In genomic region chr19:7160151-7160906, GRCm38 (mm10) we compare ENCODE assay signal across 8 mouse cellular contexts. TPM values are rescaled to one million over a fixed set of nuclear protein-coding genes. Genes with fewer than 3 reads are reported as not detected.
A peak's percentile ranks its signal among the peaks of the same experiment; 100 is the strongest.
DNase-seq lines count a peak whose midpoint lies in the region; ATAC-seq lines count a peak whose summit lies in the region.

No protein-coding gene starts in this region.

- H3K4me3 ChIP-seq in hindbrain, embryonic 14.5 days (replicated peaks; ENCODE audit: low read length), result no peak overlapping the region
- H3K4me3 ChIP-seq in liver, embryonic 13.5 days (replicated peaks), result no peak overlapping the region
- no peak overlapping the region for H3K4me3 ChIP-seq in neural tube, embryonic 15.5 days (replicated peaks)

- H3K36me3 ChIP-seq in hindbrain, embryonic 14.5 days (replicated peaks; ENCODE audit: control insufficient read depth, insufficient read depth), result no peaks in the 10 kb centered on the region
- H3K36me3 ChIP-seq in liver, embryonic 13.5 days, result no peaks in the 10 kb centered on the region
- no peaks in the 10 kb centered on the region for H3K36me3 ChIP-seq in neural tube, embryonic 15.5 days

- WGBS in hindbrain, embryonic 14.5 days, result 2% methylated on average over 14 of the region's 14 CpGs
- 10% methylated on average over 14 of the region's 14 CpGs for WGBS in liver, embryonic 13.5 days (ENCODE audit: insufficient replicate concordance)
- 10% methylated on average over 14 of the region's 14 CpGs for WGBS in neural tube, embryonic 15.5 days

- H3K9ac ChIP-seq in hindbrain, embryonic 14.5 days, result peak overlapping the region; percentile 55
- H3K9ac ChIP-seq in liver, embryonic 13.5 days, result 0 out of 2 replicates have a peak overlapping the region, but pooled peaks have one; percentile 33
- H3K9ac ChIP-seq in neural tube, embryonic 15.5 days (replicated peaks), result peak overlapping the region; percentile 38; the same call in 1 of the 2 replicates

- DNase-seq in adrenal gland, postnatal 10 days, result peak; percentile 42
- no peak for DNase-seq in adrenal gland, adult 8-10 months
- peak; percentile 72 to 76 for DNase-seq in right cerebral cortex, postnatal 10 days (ENCODE audit: low spot score in 2 of 2)
- no peak for DNase-seq in right cerebral cortex, postnatal 25 days
- DNase-seq in hindbrain, embryonic 14.5 days (ENCODE audit: low spot score), result no peak
- no peak for DNase-seq in liver, embryonic 13.5 days
- DNase-seq in natural killer cell, adult 2 months (ENCODE audit: low spot score in 2 of 2), result no peak

- peaks cover 23% of the 10 kb centered on the region for H3K27me3 ChIP-seq in hindbrain, embryonic 14.5 days (ENCODE audit: control insufficient read depth, insufficient read depth, low read length)
- H3K27me3 ChIP-seq in liver, embryonic 13.5 days, result peaks cover 89% of the 10 kb centered on the region
- peaks cover 27% of the 10 kb centered on the region; the same call in 1 of the 2 replicates for H3K27me3 ChIP-seq in neural tube, embryonic 15.5 days (replicated peaks)

- H3K27ac ChIP-seq in hindbrain, embryonic 14.5 days, result peak overlapping the region; percentile 45; the same call in 1 of the 2 replicates
- H3K27ac ChIP-seq in liver, embryonic 13.5 days, result no peak overlapping the region
- peak overlapping the region; percentile 58 for H3K27ac ChIP-seq in neural tube, embryonic 15.5 days (replicated peaks)

- H3K9me3 ChIP-seq in hindbrain, embryonic 14.5 days (ENCODE audit: control insufficient read depth, low read length), result no peaks in the 10 kb centered on the region
- H3K9me3 ChIP-seq in liver, embryonic 13.5 days (replicated peaks), result no peaks in the 10 kb centered on the region
- no peaks in the 10 kb centered on the region for H3K9me3 ChIP-seq in neural tube, embryonic 15.5 days (replicated peaks)

- H3K4me1 ChIP-seq in hindbrain, embryonic 14.5 days (replicated peaks; ENCODE audit: control insufficient read depth, insufficient read depth, low read length), result peaks cover 48% of the 10 kb centered on the region
- peaks cover 14% of the 10 kb centered on the region for H3K4me1 ChIP-seq in liver, embryonic 13.5 days (replicated peaks)
- peaks cover 74% of the 10 kb centered on the region for H3K4me1 ChIP-seq in neural tube, embryonic 15.5 days

- peak; percentile 65; the same call in 1 of the 2 replicates for ATAC-seq in hindbrain, embryonic 14.5 days (ENCODE audit: low FRiP score)
- ATAC-seq in liver, embryonic 13.5 days (ENCODE audit: low read depth), result no peak
- ATAC-seq in neural tube, embryonic 15.5 days (ENCODE audit: low FRiP score), result peak; percentile 58; the same call in 1 of the 2 replicates

- H3K4me2 ChIP-seq in hindbrain, embryonic 14.5 days (replicated peaks), result peak overlapping the region; percentile 37
- H3K4me2 ChIP-seq in liver, embryonic 13.5 days, result no peak overlapping the region
- peak overlapping the region; percentile 34 for H3K4me2 ChIP-seq in neural tube, embryonic 15.5 days

RNA-seq across cellular contexts. Expression of gene Otub1, which starts 45.8 kb away (rescaled TPM):
- total RNA-seq in adrenal gland, postnatal 10 days (2021), result 100 to 1,000 TPM; 104 to 105 TPM
- 100 to 1,000 TPM; 127 to 182 (median 149) TPM for total RNA-seq in adrenal gland, adult 8-10 months (2022)
- 231 and 234 TPM in 2 replicates for polyA plus RNA-seq in hindbrain, embryonic 14.5 days (2014; fragmentation: Nextera tagmentation; extraction: Ambion mirVana)
- 68.9 and 69.3 TPM in 2 replicates for polyA plus RNA-seq in liver, embryonic 13.5 days (2015; fragmentation: Nextera tagmentation; extraction: Ambion mirVana)
- 226 and 235 TPM in 2 replicates for polyA plus RNA-seq in neural tube, embryonic 15.5 days (2015; fragmentation: Nextera tagmentation; extraction: Ambion mirVana)

RNA-seq across cellular contexts. Expression of gene Flrt1, which starts 54.8 kb away (rescaled TPM):
- total RNA-seq in adrenal gland, postnatal 10 days (2021), result 1 to 10 TPM; 1.1 to 2.0 TPM
- total RNA-seq in adrenal gland, adult 8-10 months (2022), result 10 to 100 TPM in 2 of 4 experiments, 1 to 10 TPM in 2; 2.9 to 27.5 (median 14.8) TPM
- polyA plus RNA-seq in hindbrain, embryonic 14.5 days (2014; fragmentation: Nextera tagmentation; extraction: Ambion mirVana), result 8.7 and 9.5 TPM in 2 replicates
- 0.14 and 0.17 TPM in 2 replicates for polyA plus RNA-seq in liver, embryonic 13.5 days (2015; fragmentation: Nextera tagmentation; extraction: Ambion mirVana)
- 10.5 and 10.9 TPM in 2 replicates for polyA plus RNA-seq in neural tube, embryonic 15.5 days (2015; fragmentation: Nextera tagmentation; extraction: Ambion mirVana)

RNA-seq across cellular contexts. Expression of gene Cox8a, which starts 57.1 kb away (rescaled TPM):
- total RNA-seq in adrenal gland, postnatal 10 days (2021), result 1,000 to 10,000 TPM; 1,477 to 1,649 TPM
- 100 to 1,000 TPM; 725 to 927 (median 846) TPM for total RNA-seq in adrenal gland, adult 8-10 months (2022)
- 1,225 and 1,275 TPM in 2 replicates for polyA plus RNA-seq in hindbrain, embryonic 14.5 days (2014; fragmentation: Nextera tagmentation; extraction: Ambion mirVana)
- 734 and 757 TPM in 2 replicates for polyA plus RNA-seq in liver, embryonic 13.5 days (2015; fragmentation: Nextera tagmentation; extraction: Ambion mirVana)
- 1,209 and 1,254 TPM in 2 replicates for polyA plus RNA-seq in neural tube, embryonic 15.5 days (2015; fragmentation: Nextera tagmentation; extraction: Ambion mirVana)

Comparison
In these comparisons a context has a peak if more than half of its experiments do, and no peak if none do; other contexts are left out.
1. DNase-seq: peak in adrenal gland, postnatal 10 days (single experiment) and right cerebral cortex, postnatal 10 days (2 of 2); none in adrenal gland, adult 8-10 months (single experiment), right cerebral cortex, postnatal 25 days (single experiment), hindbrain, embryonic 14.5 days (single experiment), liver, embryonic 13.5 days (single experiment) and natural killer cell, adult 2 months (0 of 2).
2. Peak in every context shown above with its lines, with median percentiles within 50 percentile points of each other: H3K9ac ChIP-seq.